Mouse (Mus musculus) inflammation-experienced regulatory T-cells, adult 6 months (primary cell): ENCODE measurements around the gene Rps6ka3. TPM values are rescaled to one million over a fixed set of nuclear protein-coding genes. Genes with fewer than 3 reads are reported as not detected.

Experiments used
- ATAC-seq: one replicate; pipeline ENCODE4 v1.8.0; 2017
- polyA plus RNA-seq, 3 experiments: library from polyadenylated mRNA; unstranded; fragments of 100-300 nt; shearing (Covaris generic); gene quantifications; one replicate each; pipeline ENCODE4 v1.2.1; 2017

Gene Rps6ka3
- polyA plus RNA-seq, 3 experiments from 2014 or later = 7.0 to 11.7 (median 8.6) TPM

GRCm38 (mm10) chrX:159321342-159321741, 111.2 kb downstream of the Rps6ka3 start:
- peak; percentile 60 for ATAC-seq

DNA sequence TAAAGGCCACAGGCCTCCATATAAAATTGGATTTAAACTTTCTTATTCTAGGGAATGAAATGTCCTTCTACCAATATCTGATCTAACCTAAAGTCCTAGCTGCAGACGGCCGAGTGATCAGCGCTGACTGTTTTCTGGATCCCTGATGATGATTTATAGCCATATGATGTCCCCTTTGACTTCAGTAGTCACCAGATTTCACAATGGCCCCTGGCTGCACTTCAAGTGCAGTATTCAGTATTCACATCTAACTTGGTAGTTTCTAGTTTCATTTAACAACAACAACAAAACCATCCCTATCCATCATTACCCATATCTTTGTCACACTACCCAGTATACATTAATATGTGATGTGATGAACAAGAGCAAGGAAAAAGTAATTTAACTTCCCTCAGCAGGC, 154.4 kb downstream of the Rps6ka3 start:
- ATAC-seq = no peak

GRCm38 (mm10) chrX:159371831-159372752, 162.0 kb downstream of the Rps6ka3 start, which contains the start of gene Eif1ax:
Eif1ax (plus strand) TSS chrX:159372178.
- ATAC-seq = peak; percentile 89

- ATAC-seq = no peak
Measured at GRCm38 (mm10) chrX:159372753-159373144, 162.6 kb downstream of the Rps6ka3 start.

DNA sequence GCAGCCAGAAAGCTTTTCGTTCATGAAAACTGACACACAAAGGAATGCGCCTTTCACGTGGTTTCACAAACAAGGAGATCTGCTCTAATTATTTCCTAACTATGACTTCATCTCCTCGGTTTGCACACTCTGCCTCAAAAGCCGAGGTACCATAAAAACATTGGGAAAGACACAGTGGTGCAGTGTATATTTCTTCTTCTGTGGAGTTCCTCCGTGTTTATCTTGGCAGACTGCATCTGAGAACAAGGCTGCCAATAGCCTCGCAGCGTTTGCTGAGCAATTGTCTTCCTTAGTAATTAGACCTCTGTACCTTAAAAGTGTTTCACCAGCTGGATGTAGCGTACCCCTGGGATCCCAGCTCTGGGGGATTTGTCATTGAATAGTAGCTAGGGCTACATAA, 177.0 kb downstream of the Rps6ka3 start:
- ATAC-seq = no peak

- ATAC-seq = no peak
Measured at GRCm38 (mm10) chrX:159388953-159389352, 178.8 kb downstream of the Rps6ka3 start.

DNA sequence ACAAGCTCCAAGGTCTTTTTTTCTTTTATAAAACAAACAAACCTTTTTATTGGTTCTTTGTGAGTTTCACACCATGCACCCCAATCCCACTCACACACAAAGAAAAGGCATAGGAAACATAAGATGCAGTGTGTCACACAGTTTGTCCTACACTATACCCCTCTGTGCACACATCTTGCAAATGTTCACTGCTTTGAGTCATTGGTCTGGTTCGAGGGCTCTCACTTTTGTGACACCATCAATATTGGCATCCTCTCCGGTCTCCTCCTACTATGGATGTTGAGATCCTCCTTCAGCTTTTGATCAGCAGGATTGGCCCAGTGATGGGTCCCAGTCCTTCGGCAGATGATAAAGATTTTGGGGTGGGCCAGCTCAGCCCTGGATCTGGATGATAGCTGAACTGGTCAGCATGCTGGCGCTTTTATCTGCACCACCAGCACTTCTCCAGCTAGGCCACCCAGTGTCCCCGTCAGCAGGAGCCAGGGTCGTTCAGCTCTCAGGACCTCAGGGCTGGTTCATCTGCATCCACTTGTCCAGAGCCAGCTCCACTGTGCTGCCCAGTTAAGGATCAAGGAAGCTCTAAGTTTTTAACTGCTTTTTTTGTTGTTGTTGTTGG, 180.3 kb downstream of the Rps6ka3 start:
- no peak for ATAC-seq

GRCm38 (mm10) chrX:159391239-159391638, 181.1 kb downstream of the Rps6ka3 start:
- ATAC-seq = no peak

DNA sequence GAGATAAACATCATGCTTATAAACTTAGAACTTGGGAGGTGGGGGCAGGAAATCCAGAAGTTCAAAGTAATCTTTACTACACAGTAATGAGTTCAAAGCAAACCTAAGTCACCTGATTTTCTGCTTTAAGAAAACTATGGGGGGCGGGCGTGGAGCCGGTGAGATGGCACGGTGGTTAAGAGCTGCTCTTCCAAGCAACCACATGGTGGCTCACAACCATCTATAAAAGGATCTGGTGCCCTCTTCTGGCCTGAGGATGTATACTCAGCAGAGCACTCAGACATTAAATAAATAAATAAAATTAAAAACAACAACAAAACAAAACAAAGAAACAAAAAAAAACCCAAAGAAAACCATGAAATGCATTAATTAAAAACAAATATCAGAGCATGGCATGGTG, 199.1 kb downstream of the Rps6ka3 start:
- ATAC-seq = peak; percentile 82

GRCm38 (mm10) chrX:159414130-159414828, 204.2 kb downstream of the Rps6ka3 start, which contains the start of gene Map7d2:
Map7d2 (plus strand) TSS chrX:159414572.
- ATAC-seq = no peak

- ATAC-seq = no peak
Measured at GRCm38 (mm10) chrX:159414829-159415673, 204.9 kb downstream of the Rps6ka3 start.

Other genes starting within 250 kb of the Rps6ka3 start
- gene Eif1ax, start 161.9 kb downstream of the Rps6ka3 start, polyA plus RNA-seq = 100 to 1,000 TPM in 1 of 3 experiments, 10 to 100 TPM in 2; 58.5 to 120 (median 72.2) TPM
- not detected for gene Map7d2, start 204.3 kb downstream of the Rps6ka3 start, polyA plus RNA-seq